Mouse (Mus musculus) stomach, embryonic 16.5 days (tissue): Measurements from ENCODE around the gene Lmln. TPM values are rescaled to one million over a fixed set of nuclear protein-coding genes. Genes with fewer than 3 reads are reported as not detected.

Source experiments
- ATAC-seq: fragments of 200-750 bp; cut with Nextera tagmentation; 2 replicates; pipeline ENCODE4 v1.8.0; 2017; ENCODE audit warnings: moderate number of reproducible peaks, moderate TSS enrichment; ENCODE audit not compliant: insufficient read depth, low FRiP score
- H3K27ac ChIP-seq: fragments of 300-500 bp; sonication (generic); 2 replicates; pipeline ENCODE4 v1.5.1; 2014; ENCODE audit warnings: low read length
- H3K27me3 ChIP-seq: fragments of 300-500 bp; sonication (generic); 2 replicates; pipeline ENCODE4 v1.6.1; 2014; ENCODE audit warnings: low read length, control low read depth, mixed read lengths; ENCODE audit not compliant: control insufficient read depth, insufficient read depth
- H3K36me3 ChIP-seq: fragments of 300-500 bp; sonication (generic); 2 replicates; pipeline ENCODE4 v1.6.1; 2014; ENCODE audit warnings: low read length; ENCODE audit not compliant: control insufficient read depth, insufficient read depth
- H3K4me1 ChIP-seq: fragments of 300-500 bp; sonication (generic); 2 replicates; pipeline ENCODE4 v1.6.1; 2014; ENCODE audit warnings: low read length, control low read depth, mixed read lengths; ENCODE audit not compliant: control insufficient read depth, insufficient read depth
- H3K4me2 ChIP-seq: fragments of 300-500 bp; sonication (generic); 2 replicates; pipeline ENCODE4 v1.6.1; 2014; ENCODE audit warnings: low read depth, low read length, mixed read lengths
- H3K4me3 ChIP-seq: fragments of 300-500 bp; sonication (generic); replicated peaks from 2 replicates; pipeline ENCODE4 v1.5.1; 2014; ENCODE audit warnings: mild to moderate bottlenecking, low read length
- H3K9ac ChIP-seq: fragments of 300-500 bp; sonication (generic); 2 replicates; pipeline ENCODE4 v1.6.1; 2014; ENCODE audit warnings: low read length
- H3K9me3 ChIP-seq: fragments of 300-500 bp; sonication (generic); replicated peaks from 2 replicates; pipeline ENCODE4 v1.6.1; 2016; ENCODE audit warnings: low read length, control low read depth; ENCODE audit not compliant: control insufficient read depth
- WGBS: fragments of 180-500 bp; shearing (Covaris S2); extraction: QIAGEN DNeasy Blood & Tissue Kit; methylation state at CpG from one replicate; pipeline ENCODE4 v1.1.7; 2014; 5-methylcytosine and 5-hydroxymethylcytosine counted together
- polyA plus RNA-seq: library from polyadenylated mRNA; unstranded; fragments of >200 nt; fragmentation: Nextera tagmentation; extraction: Ambion mirVana; gene quantifications from 2 replicates; pipeline ENCODE4 v1.2.1, GENCODE M21; 2015

Lmln gene
- polyA plus RNA-seq, 1 experiment from 2014 or later = 2.8 TPM

DNA sequence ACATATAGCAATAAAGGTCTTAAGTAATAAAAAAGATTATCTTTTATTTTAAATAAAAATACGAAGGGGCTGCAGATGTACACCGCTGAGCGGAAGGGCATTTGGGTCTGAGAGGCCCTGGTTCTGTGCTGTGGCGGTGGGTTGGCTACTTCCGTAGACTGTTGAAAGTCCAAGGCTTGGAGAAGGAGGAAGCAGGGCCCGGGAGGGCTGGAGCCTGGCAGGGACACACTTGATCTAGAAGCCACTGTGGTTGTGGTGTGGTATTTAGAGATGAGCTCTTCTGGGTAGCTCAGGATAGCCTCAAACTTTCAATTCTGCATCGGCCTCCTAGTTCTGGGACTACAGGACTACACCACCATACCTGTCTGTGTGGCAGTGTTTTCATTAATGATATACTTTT lies 17.7 kb downstream of the Lmln start:
- H3K27me3 ChIP-seq = no peaks in the 10 kb centered on the region
- no peak for ATAC-seq
- WGBS = 86% methylated on average over 7 of the region's 7 CpGs

DNA sequence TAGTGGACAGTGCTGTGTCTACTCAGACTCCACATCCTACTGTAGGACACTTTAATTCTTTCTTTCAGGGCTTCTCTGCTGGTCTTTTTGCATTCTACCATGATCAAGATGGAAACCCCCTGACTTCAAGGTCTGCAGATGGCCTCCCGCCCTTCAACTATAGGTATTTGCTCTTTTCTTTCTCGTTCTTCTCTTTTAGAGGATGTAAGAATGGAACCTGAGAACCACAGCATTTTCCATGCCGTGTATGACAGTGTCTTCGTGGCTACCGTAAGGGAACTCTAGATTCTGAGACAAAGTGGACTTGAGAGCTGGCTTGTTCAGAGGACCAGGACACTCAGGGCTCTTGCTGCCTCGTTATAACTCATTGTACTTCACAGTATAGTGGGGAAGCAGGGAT lies 20.6 kb downstream of the Lmln start:
- H3K36me3 ChIP-seq = no peaks in the 10 kb centered on the region
- no peaks in the 10 kb centered on the region for H3K9me3 ChIP-seq
- ATAC-seq = no peak
- H3K4me3 ChIP-seq = no peak overlapping the region
- H3K27ac ChIP-seq = no peak overlapping the region
- WGBS = 89% methylated on average over 6 of the region's 6 CpGs
- H3K4me1 ChIP-seq = no peaks in the 10 kb centered on the region
- no peak overlapping the region; the same call in 1 of the 2 replicates for H3K9ac ChIP-seq
- H3K4me2 ChIP-seq = no peak overlapping the region
- H3K27me3 ChIP-seq = no peaks in the 10 kb centered on the region

More for the DNA sequence above, 17.7 kb downstream of the Lmln start:
- H3K4me3 ChIP-seq = no peak overlapping the region
- no peak overlapping the region for H3K9ac ChIP-seq
- H3K36me3 ChIP-seq = no peaks in the 10 kb centered on the region
- H3K4me1 ChIP-seq = no peaks in the 10 kb centered on the region
- H3K4me2 ChIP-seq = no peak overlapping the region
- H3K27ac ChIP-seq = no peak overlapping the region
- no peaks in the 10 kb centered on the region for H3K9me3 ChIP-seq

DNA sequence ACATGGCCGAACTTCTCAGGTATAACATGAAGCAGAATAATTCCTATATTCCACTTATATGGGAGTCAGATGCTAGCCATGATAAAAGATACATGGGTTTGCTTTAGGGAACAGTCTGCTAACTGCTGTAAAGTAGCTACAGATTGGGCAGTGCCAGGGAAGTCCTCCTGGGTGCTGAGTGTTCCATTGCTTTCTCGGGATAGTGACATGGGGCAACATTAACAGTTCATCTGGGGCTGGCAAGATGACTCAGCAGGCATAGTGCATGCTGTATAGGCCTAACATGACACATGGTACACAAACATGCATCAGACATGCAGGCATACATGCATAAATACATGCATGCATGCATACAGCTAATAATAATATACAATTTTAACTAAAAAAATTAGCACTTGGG lies 21.7 kb downstream of the Lmln start:
- no peak for ATAC-seq
- Histone ChIP-seq H3K4me1 (no peaks in the 10 kb centered on the region), H3K4me3 (no peak overlapping the region), H3K27ac (no peak overlapping the region), H3K36me3 (no peaks in the 10 kb centered on the region), H3K4me2 (no peak overlapping the region), H3K27me3 (no peaks in the 10 kb centered on the region), H3K9me3 (no peaks in the 10 kb centered on the region), H3K9ac (no peak overlapping the region)
- 84% methylated on average over 2 of the region's 2 CpGs for WGBS

DNA sequence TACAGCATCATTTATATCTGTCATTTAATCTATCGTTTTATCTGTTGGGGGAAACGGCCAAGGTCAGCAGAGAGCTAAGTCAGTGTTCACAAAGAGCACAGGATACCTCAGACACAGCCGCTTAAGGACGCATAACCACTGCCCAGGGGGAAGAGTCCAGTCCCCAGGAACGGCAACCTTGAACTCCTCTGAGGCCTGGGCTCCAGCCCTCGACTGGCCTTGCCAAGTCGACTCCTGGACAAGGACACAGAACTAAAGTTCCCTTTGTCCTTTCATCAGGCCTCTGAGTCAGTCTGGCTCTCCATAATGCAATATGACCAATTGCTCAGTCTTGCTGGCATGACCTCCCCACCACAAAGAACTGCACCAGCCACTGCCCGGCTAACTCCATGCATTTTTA lies 23.3 kb downstream of the Lmln start:
- Histone ChIP-seq H3K9ac (no peak overlapping the region), H3K4me3 (no peak overlapping the region), H3K36me3 (no peaks in the 10 kb centered on the region), H3K4me1 (no peaks in the 10 kb centered on the region), H3K4me2 (no peak overlapping the region), H3K27me3 (no peaks in the 10 kb centered on the region), H3K27ac (no peak overlapping the region), H3K9me3 (no peaks in the 10 kb centered on the region)
- WGBS = 61% methylated on average over 8 of the region's 8 CpGs
- no peak for ATAC-seq

DNA sequence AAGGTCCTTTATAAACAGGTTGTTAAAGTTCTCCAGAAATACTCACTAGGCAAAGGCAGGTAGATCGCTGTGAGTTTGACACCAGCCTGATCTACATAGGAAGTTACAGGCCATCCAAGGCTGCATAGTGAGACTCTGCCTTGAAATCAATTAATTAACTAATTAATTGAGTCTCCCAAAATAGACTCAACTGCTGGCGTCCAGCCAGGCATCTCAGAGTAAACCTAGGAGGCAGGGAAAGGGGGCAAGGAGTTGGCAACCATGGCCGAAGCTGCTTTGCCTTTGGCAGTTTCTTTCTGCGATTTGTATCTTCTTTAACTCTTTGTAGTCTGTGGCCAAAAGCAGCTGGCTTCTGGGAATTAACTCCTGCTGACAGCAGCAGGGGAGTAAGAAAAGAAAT lies 51.4 kb downstream of the Lmln start:
- H3K9ac ChIP-seq = no peak overlapping the region
- no peak overlapping the region for H3K4me3 ChIP-seq
- no peaks in the 10 kb centered on the region for H3K27me3 ChIP-seq
- no peaks in the 10 kb centered on the region for H3K9me3 ChIP-seq
- no peak for ATAC-seq
- 0 out of 2 replicates have a peak, but pooled peaks cover 3% of the 10 kb centered on the region for H3K36me3 ChIP-seq
- no peak overlapping the region for H3K4me2 ChIP-seq
- no peaks in the 10 kb centered on the region for H3K4me1 ChIP-seq
- no peak overlapping the region for H3K27ac ChIP-seq
- 48% methylated on average over 4 of the region's 4 CpGs for WGBS

DNA sequence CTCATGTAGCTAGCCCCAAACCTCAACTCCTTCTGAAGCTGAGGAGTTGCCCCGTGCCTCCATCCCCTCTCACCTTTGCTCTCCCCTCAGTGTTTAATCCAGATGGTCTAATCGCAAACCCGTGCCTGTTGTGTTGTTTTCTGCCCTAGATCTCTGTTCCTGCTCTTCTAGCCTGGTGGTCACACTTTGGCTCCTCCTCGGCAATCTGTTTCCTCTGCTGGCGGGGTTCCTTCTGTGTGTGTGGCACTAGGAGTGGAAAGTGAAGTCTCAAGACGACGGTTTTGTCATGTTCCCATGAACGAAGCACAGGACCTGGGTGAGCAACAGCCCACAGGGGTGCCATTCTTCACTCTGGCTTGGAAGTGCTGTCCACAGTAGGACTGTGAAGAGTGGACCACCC lies 61.1 kb downstream of the Lmln start:
- H3K9me3 ChIP-seq = no peaks in the 10 kb centered on the region
- H3K4me2 ChIP-seq = no peak overlapping the region
- no peaks in the 10 kb centered on the region for H3K27me3 ChIP-seq
- H3K27ac ChIP-seq = no peak overlapping the region
- no peak for ATAC-seq
- 0 out of 2 replicates have a peak, but pooled peaks cover 5% of the 10 kb centered on the region for H3K36me3 ChIP-seq
- H3K4me1 ChIP-seq = peaks cover 12% of the 10 kb centered on the region; the same call in 1 of the 2 replicates
- 61% methylated on average over 8 of the region's 8 CpGs for WGBS
- no peak overlapping the region for H3K4me3 ChIP-seq
- H3K9ac ChIP-seq = no peak overlapping the region

DNA sequence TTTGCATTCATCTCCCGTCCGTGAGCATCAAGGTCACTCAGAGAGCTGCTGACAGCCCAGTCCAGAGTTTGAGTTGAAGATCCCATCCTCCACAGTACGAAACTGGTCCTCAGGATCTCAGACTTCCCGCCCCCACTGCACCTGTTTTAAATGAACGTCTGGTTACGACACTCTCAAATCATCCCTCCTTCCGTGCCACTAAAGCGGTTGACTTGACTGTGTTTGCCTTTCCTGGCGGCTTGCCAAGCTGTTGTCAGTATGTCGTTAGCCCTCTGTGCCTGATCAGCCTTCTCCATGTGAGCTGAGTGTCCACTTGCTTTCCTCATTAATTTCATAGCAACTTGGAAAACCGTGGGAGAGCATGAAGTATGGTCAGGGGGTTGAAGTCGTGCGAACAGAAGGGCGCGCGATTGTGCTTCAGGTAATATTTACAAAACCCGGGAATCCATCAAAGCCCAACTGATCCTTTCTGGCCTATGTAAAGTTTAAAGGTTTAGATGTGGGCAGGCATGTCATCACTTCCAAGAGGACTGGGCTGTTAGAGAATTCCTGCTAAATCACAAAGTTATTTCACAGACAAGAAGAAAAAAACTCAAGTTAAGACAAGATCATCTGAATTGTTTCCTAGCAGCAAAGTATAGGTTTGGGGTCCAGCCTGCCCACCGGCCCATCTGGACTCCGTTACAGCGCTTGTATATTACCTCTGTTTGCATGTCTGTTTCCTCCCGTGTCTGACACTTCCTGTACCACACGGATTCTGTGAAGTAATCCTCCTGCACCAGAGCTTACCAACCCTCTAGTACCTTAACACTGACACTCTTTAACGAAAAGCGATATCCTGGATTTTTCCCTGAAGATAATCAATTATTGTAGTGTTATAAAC lies 61.9 kb downstream of the Lmln start:
- H3K4me1 ChIP-seq = peaks cover 12% of the 10 kb centered on the region; the same call in 1 of the 2 replicates
- H3K27me3 ChIP-seq = no peaks in the 10 kb centered on the region
- no peaks in the 10 kb centered on the region for H3K9me3 ChIP-seq
- H3K4me3 ChIP-seq = no peak overlapping the region
- ATAC-seq = no peak
- no peak overlapping the region for H3K9ac ChIP-seq
- no peak overlapping the region for H3K27ac ChIP-seq
- 44% methylated on average over 24 of the region's 24 CpGs for WGBS
- no peak overlapping the region for H3K4me2 ChIP-seq
- 0 out of 2 replicates have a peak, but pooled peaks cover 5% of the 10 kb centered on the region for H3K36me3 ChIP-seq

DNA sequence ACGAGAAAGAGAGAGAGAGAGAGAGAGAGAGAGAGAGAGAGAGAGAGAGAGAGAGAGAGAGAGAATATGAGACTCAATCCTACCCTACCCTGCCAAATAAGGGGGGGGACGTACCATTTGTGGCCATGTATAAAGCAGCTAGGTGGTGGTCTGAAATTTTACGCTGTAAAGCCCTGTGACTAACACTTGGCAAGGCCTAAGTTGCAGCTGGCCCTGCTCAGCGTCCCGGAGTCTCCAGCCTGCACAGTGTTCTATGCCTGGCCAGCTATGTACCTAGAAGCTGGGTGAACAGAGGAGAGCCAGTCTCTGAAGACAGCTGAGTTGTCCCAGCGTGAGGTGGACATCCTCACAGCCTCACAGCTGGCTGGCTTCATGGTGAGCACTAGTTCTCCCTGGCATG lies 64.7 kb downstream of the Lmln start:
- WGBS = 59% methylated on average over 6 of the region's 6 CpGs
- no peak overlapping the region for H3K27ac ChIP-seq
- H3K36me3 ChIP-seq = 0 out of 2 replicates have a peak, but pooled peaks cover 5% of the 10 kb centered on the region

DNA sequence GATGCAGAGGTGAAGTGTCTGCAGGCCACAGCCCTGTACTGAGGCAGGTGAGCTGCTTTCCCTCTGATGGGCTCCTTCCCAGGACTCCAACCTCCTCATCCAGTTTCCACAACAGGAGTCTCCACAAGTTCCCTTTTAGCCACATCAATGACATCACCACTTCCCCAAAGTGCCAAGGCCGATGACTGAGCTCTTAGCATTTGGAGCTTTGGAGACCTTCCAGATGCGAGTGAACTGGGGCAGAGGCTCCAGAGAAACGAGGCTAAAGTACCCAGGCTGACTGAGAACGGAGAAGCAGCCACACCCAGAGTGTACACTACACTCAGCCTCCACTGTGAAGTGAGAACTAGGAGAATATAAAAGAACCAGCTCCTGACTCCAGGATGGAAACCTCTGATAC lies 68.4 kb downstream of the Lmln start:
- WGBS = 22% methylated on average over 4 of the region's 4 CpGs
- Histone ChIP-seq H3K9me3 (no peaks in the 10 kb centered on the region), H3K27ac (no peak overlapping the region), H3K4me2 (no peak overlapping the region), H3K9ac (no peak overlapping the region), H3K27me3 (no peaks in the 10 kb centered on the region), H3K4me1 (no peaks in the 10 kb centered on the region), H3K4me3 (no peak overlapping the region), H3K36me3 (no peaks in the 10 kb centered on the region)
- ATAC-seq = peak; percentile 67; the same call in 1 of the 2 replicates

More for the DNA sequence above, 64.7 kb downstream of the Lmln start:
- Histone ChIP-seq H3K27me3 (no peaks in the 10 kb centered on the region), H3K9ac (peak overlapping the region; percentile 52; the same call in 1 of the 2 replicates), H3K4me3 (no peak overlapping the region), H3K9me3 (no peaks in the 10 kb centered on the region), H3K4me1 (peaks cover 12% of the 10 kb centered on the region; the same call in 1 of the 2 replicates), H3K4me2 (no peak overlapping the region)
- peak; percentile 68; the same call in 1 of the 2 replicates for ATAC-seq
